Mouse (Mus musculus): ENCODE measurements around the gene Rbx1.

GRCm38 (mm10) chr15:81483691-81484090, 17.6 kb downstream of the Rbx1 start:
- TF ChIP-seq EP300 (IDR thresholded peaks at IDR 0.05; ENCODE audit: low read length): no peak
- TF ChIP-seq MXI1 (IDR thresholded peaks at IDR 0.05; ENCODE audit: low read depth, low read length): no peak
- TF ChIP-seq CTCF (conservative IDR thresholded peaks at IDR 0.05 in 1 of 2, IDR thresholded peaks at IDR 0.05 in 1 of 2; ENCODE audit: low read depth in 2 of 2, low read length in 2 of 2): no peak
- no peak for TF ChIP-seq MAFK (IDR thresholded peaks at IDR 0.05; ENCODE audit: insufficient replicate concordance, low read length)
- TF ChIP-seq USF1 (IDR thresholded peaks at IDR 0.05; ENCODE audit: low read depth, low read length): no peak
- no peak for TF ChIP-seq ZNF384 (IDR thresholded peaks at IDR 0.05; ENCODE audit: low read depth, low read length)
- no peak for TF ChIP-seq ZC3H11A (IDR thresholded peaks at IDR 0.05; ENCODE audit: low read depth, low read length)
- no peak for TF ChIP-seq MAX (IDR thresholded peaks at IDR 0.05; ENCODE audit: low read length)
- no peak for TF ChIP-seq SMC3 (IDR thresholded peaks at IDR 0.05; ENCODE audit: low read depth, low read length)

Measured in CH12.LX (cell line).